8 mouse cellular contexts compared by ENCODE assay signal in the genomic region with DNA sequence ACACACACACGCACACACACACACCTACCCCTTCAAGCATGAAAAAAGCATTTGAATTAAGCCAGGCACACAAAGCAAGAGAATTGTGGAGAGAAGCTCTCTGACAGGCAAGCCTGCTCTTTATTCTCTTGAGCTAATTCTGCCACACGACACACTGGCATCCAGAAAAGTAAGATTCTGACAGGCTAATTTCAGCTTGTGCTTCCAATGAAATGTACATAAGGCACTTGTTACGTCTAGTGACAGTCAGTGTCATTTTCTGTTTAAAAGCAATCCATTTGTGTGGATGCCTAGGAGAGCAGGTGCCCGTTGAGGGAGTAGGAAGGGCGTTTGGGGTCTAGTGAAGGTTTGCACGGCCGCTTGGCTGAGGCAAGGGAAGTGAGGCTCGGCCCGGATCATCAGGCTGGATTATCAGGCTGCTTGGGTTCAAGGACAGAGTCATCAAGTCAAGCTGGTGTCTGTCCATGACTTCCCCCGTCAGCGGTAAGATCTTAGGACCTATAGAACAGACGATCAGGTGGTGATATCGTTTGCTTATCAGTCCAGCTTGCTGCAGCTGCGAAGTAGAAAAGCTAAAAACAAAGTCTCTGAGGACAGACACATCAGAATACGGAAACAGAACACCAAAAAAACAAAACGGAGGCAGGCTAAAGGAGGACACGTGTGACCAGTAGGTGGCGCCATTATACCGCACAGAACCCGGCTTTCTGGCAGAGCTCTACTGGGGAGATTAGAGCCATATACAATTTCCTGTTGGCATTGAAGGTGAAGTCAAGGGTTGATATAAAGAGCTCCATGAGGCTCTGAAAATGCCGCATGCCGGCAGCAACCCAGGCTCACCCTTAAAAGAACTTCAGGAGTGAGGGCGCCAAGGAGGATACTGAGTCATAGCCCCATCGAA. TPM values are rescaled to one million over a fixed set of nuclear protein-coding genes. Genes with fewer than 3 reads are reported as not detected.
A peak's percentile ranks its signal among the peaks of the same experiment; 100 is the strongest.
DNase-seq lines count a peak whose midpoint lies in the region; ATAC-seq and TF ChIP-seq lines count a peak whose summit lies in the region.

No protein-coding gene starts in this region.

- DNase-seq in CD4-positive helper T cell, adult 2 months (ENCODE audit: low read depth, low spot score) = peak; percentile 73
- peak; percentile 94 for DNase-seq in brain, embryonic 14.5 days (ENCODE audit: low read depth)
- peak; percentile 78 for DNase-seq in forebrain, embryonic 10.5 days (ENCODE audit: extremely low spot score, low spot score)
- DNase-seq in kidney, postnatal 14 days = peak; percentile 68
- peak; percentile 85 for DNase-seq in neural tube, embryonic 11.5 days (ENCODE audit: low spot score)
- DNase-seq in stomach, postnatal 0 days (ENCODE audit: low spot score) = peak; percentile 74

- peak overlapping the region; percentile 31 for H3K4me3 ChIP-seq in forebrain, embryonic 10.5 days
- peak overlapping the region; percentile 21 for H3K4me3 ChIP-seq in heart, embryonic 15.5 days
- no peak overlapping the region for H3K4me3 ChIP-seq in liver, embryonic 12.5 days
- no peak overlapping the region for H3K4me3 ChIP-seq in neural tube, embryonic 11.5 days (ENCODE audit: low read depth, low read length)
- H3K4me3 ChIP-seq in stomach, postnatal 0 days (ENCODE audit: low read depth, low read length) = no peak overlapping the region

- H3K4me2 ChIP-seq in heart, embryonic 15.5 days = peak overlapping the region; percentile 55
- peak overlapping the region; percentile 37 for H3K4me2 ChIP-seq in liver, embryonic 12.5 days
- H3K4me2 ChIP-seq in neural tube, embryonic 11.5 days (ENCODE audit: low read depth) = peak overlapping the region; percentile 28; the same call in 1 of the 2 replicates
- peak overlapping the region; percentile 37 for H3K4me2 ChIP-seq in stomach, postnatal 0 days (replicated peaks; ENCODE audit: low read depth)

- H3K27me3 ChIP-seq in forebrain, embryonic 10.5 days (ENCODE audit: poor library complexity, severe bottlenecking) = no peaks in the 10 kb centered on the region
- H3K27me3 ChIP-seq in heart, embryonic 15.5 days = peaks cover 9% of the 10 kb centered on the region; the same call in 1 of the 2 replicates
- no peaks in the 10 kb centered on the region for H3K27me3 ChIP-seq in liver, embryonic 12.5 days (replicated peaks)
- H3K27me3 ChIP-seq in neural tube, embryonic 11.5 days (ENCODE audit: control insufficient read depth, insufficient read depth, low read length) = no peaks in the 10 kb centered on the region
- H3K27me3 ChIP-seq in stomach, postnatal 0 days (ENCODE audit: control insufficient read depth, insufficient read depth, low read length) = no peaks in the 10 kb centered on the region

- no peak for ATAC-seq in heart, embryonic 15.5 days (replicated peaks; ENCODE audit: insufficient number of reproducible peaks, insufficient read depth, low FRiP score, low read depth)
- no peak for ATAC-seq in liver, embryonic 12.5 days
- ATAC-seq in neural tube, embryonic 11.5 days (ENCODE audit: insufficient read depth, low FRiP score, low TSS enrichment) = peak; percentile 53; the same call in 1 of the 2 replicates
- peak; percentile 71 for ATAC-seq in stomach, postnatal 0 days (ENCODE audit: low FRiP score, low TSS enrichment)

- H3K27ac ChIP-seq in forebrain, embryonic 10.5 days = no peak overlapping the region
- no peak overlapping the region for H3K27ac ChIP-seq in heart, embryonic 15.5 days
- no peak overlapping the region for H3K27ac ChIP-seq in liver, embryonic 12.5 days
- no peak overlapping the region for H3K27ac ChIP-seq in neural tube, embryonic 11.5 days (ENCODE audit: low read depth, low read length)
- no peak overlapping the region for H3K27ac ChIP-seq in stomach, postnatal 0 days (replicated peaks)

- H3K9me3 ChIP-seq in forebrain, embryonic 10.5 days = no peaks in the 10 kb centered on the region
- no peaks in the 10 kb centered on the region for H3K9me3 ChIP-seq in heart, embryonic 15.5 days (replicated peaks)
- no peaks in the 10 kb centered on the region for H3K9me3 ChIP-seq in liver, embryonic 12.5 days (replicated peaks)
- H3K9me3 ChIP-seq in neural tube, embryonic 11.5 days (ENCODE audit: control insufficient read depth, low read length) = no peaks in the 10 kb centered on the region
- no peaks in the 10 kb centered on the region for H3K9me3 ChIP-seq in stomach, postnatal 0 days (ENCODE audit: control insufficient read depth, low read length)

- H3K36me3 ChIP-seq in forebrain, embryonic 10.5 days (replicated peaks) = no peaks in the 10 kb centered on the region
- no peaks in the 10 kb centered on the region for H3K36me3 ChIP-seq in heart, embryonic 15.5 days
- no peaks in the 10 kb centered on the region for H3K36me3 ChIP-seq in liver, embryonic 12.5 days
- no peaks in the 10 kb centered on the region for H3K36me3 ChIP-seq in neural tube, embryonic 11.5 days (ENCODE audit: control insufficient read depth, insufficient read depth, low read length)
- no peaks in the 10 kb centered on the region for H3K36me3 ChIP-seq in stomach, postnatal 0 days (ENCODE audit: control insufficient read depth, insufficient read depth, low read length)

- TF ChIP-seq POLR2A in brain, embryonic 14.5 days (IDR thresholded peaks at IDR 0.05; ENCODE audit: borderline replicate concordance, extremely low read depth, insufficient read depth, insufficient read length, poor library complexity, severe bottlenecking) = no peak

- TF ChIP-seq CTCF in brain, embryonic 14.5 days (IDR thresholded peaks at IDR 0.05; ENCODE audit: borderline replicate concordance, extremely low read depth, insufficient read depth, insufficient read length) = peak; percentile 94
- peak; percentile 93 for TF ChIP-seq CTCF in stomach, postnatal 0 days (IDR thresholded peaks at IDR 0.05; ENCODE audit: low read depth)

- whole genome bisulfite sequencing in forebrain, embryonic 10.5 days = 18% methylated on average over 24 of the region's 24 CpGs
- WGBS in heart, embryonic 15.5 days = 12% methylated on average over 24 of the region's 24 CpGs
- 13% methylated on average over 24 of the region's 24 CpGs for WGBS in liver, embryonic 12.5 days (ENCODE audit: insufficient replicate concordance)
- WGBS in neural tube, embryonic 11.5 days = 20% methylated on average over 24 of the region's 24 CpGs
- 15% methylated on average over 24 of the region's 24 CpGs for WGBS in stomach, postnatal 0 days

- peaks cover 30% of the 10 kb centered on the region for H3K4me1 ChIP-seq in forebrain, embryonic 10.5 days
- H3K4me1 ChIP-seq in heart, embryonic 15.5 days (replicated peaks) = peaks cover 6% of the 10 kb centered on the region
- H3K4me1 ChIP-seq in liver, embryonic 12.5 days = no peaks in the 10 kb centered on the region
- H3K4me1 ChIP-seq in neural tube, embryonic 11.5 days (ENCODE audit: control insufficient read depth, insufficient read depth, low read length) = peaks cover 2% of the 10 kb centered on the region; the same call in 1 of the 2 replicates
- no peaks in the 10 kb centered on the region for H3K4me1 ChIP-seq in stomach, postnatal 0 days (replicated peaks; ENCODE audit: control insufficient read depth, insufficient read depth)

- no peak overlapping the region for H3K9ac ChIP-seq in heart, embryonic 15.5 days
- H3K9ac ChIP-seq in liver, embryonic 12.5 days = no peak overlapping the region
- peak overlapping the region; percentile 22 for H3K9ac ChIP-seq in neural tube, embryonic 11.5 days (ENCODE audit: low read length)
- 0 out of 2 replicates have a peak overlapping the region, but pooled peaks have one; percentile 23 for H3K9ac ChIP-seq in stomach, postnatal 0 days (ENCODE audit: low read length)

- TF ChIP-seq EP300 in stomach, postnatal 0 days (optimal IDR thresholded peaks at IDR 0.05) = no peak

RNA-seq across cellular contexts. Expression of a gene that starts 43.4 kb away (rescaled TPM):
- polyA plus RNA-seq in brain, embryonic 14.5 days (2012; rRNA removed) = 1.8 and 2.4 TPM in 2 replicates
- 2.8 and 3.1 TPM in 2 replicates for polyA plus RNA-seq in forebrain, embryonic 10.5 days (2016; fragmentation: Nextera tagmentation; extraction: Ambion mirVana)
- polyA plus RNA-seq in heart, embryonic 15.5 days (2015; fragmentation: Nextera tagmentation; extraction: Ambion mirVana) = 0.52 and 0.98 TPM in 2 replicates
- 0.84 and 1.0 TPM in 2 replicates for polyA plus RNA-seq in liver, embryonic 12.5 days (2016; fragmentation: Nextera tagmentation; extraction: Ambion mirVana)
- polyA plus RNA-seq in neural tube, embryonic 11.5 days (2014; fragmentation: Nextera tagmentation; extraction: Ambion mirVana) = 2.9 TPM in 2 replicates
- polyA plus RNA-seq in stomach, postnatal 0 days (2015; fragmentation: Nextera tagmentation; extraction: Ambion mirVana) = 0.74 and 1.1 TPM in 2 replicates

Comparison
In these comparisons a context has a peak if more than half of its experiments do, and no peak if none do; other contexts are left out.
1. H3K4me3 ChIP-seq: peak in forebrain, embryonic 10.5 days (single experiment) and heart, embryonic 15.5 days (single experiment); none in liver, embryonic 12.5 days (single experiment), neural tube, embryonic 11.5 days (single experiment) and stomach, postnatal 0 days (single experiment).
2. ATAC-seq: peak in neural tube, embryonic 11.5 days (single experiment) and stomach, postnatal 0 days (single experiment); none in heart, embryonic 15.5 days (single experiment) and liver, embryonic 12.5 days (single experiment).
3. H3K9ac ChIP-seq: peak in neural tube, embryonic 11.5 days (single experiment) and stomach, postnatal 0 days (single experiment); none in heart, embryonic 15.5 days (single experiment) and liver, embryonic 12.5 days (single experiment).
4. Peak in every context shown above with its lines, with median percentiles within 50 percentile points of each other: DNase-seq and H3K4me2 ChIP-seq.